Mouse (Mus musculus) lung, postnatal 0 days (tissue): ENCODE data around the gene Dpyd. TPM values are rescaled to one million over a fixed set of nuclear protein-coding genes. Genes with fewer than 3 reads are reported as not detected.

Source experiments
- ATAC-seq: fragments of 200-750 bp; cut with Nextera tagmentation; 2 replicates; pipeline ENCODE4 v1.8.0; 2017; ENCODE audit warnings: moderate library complexity
- DNase-seq: peaks from one replicate; pipeline ENCODE4 v3.0.0-alpha.2; 2016; ENCODE audit warnings: low spot score
- H3K27ac ChIP-seq: fragments of 300-500 bp; sonication (generic); 2 replicates; pipeline ENCODE4 v1.5.1; 2014; ENCODE audit warnings: antibody characterized with exemption, mild to moderate bottlenecking, low read length, mixed read lengths
- H3K27me3 ChIP-seq: fragments of 300-500 bp; sonication (generic); replicated peaks from 2 replicates; pipeline ENCODE4 v1.6.1; 2014; ENCODE audit warnings: low read length, mixed read lengths; ENCODE audit not compliant: insufficient read depth
- H3K36me3 ChIP-seq: fragments of 300-500 bp; sonication (generic); 2 replicates; pipeline ENCODE4 v1.6.1; 2014; ENCODE audit warnings: low read length, mixed read lengths; ENCODE audit not compliant: insufficient read depth
- H3K4me1 ChIP-seq: fragments of 300-500 bp; sonication (generic); 2 replicates; pipeline ENCODE4 v1.6.1; 2014; ENCODE audit warnings: antibody characterized with exemption, low read depth, low read length, mixed read lengths; ENCODE audit not compliant: insufficient read depth
- H3K4me2 ChIP-seq: fragments of 300-500 bp; sonication (generic); replicated peaks from 2 replicates; pipeline ENCODE4 v1.6.1; 2014; ENCODE audit warnings: low read depth, mild to moderate bottlenecking, low read length, moderate library complexity, mixed read lengths
- H3K4me3 ChIP-seq: fragments of 300-500 bp; sonication (generic); 2 replicates; pipeline ENCODE4 v1.5.1; 2014; ENCODE audit warnings: low read depth, low read length
- H3K9ac ChIP-seq: fragments of 300-500 bp; sonication (generic); replicated peaks from 2 replicates; pipeline ENCODE4 v1.6.1; 2014; ENCODE audit warnings: low read depth, mild to moderate bottlenecking
- H3K9me3 ChIP-seq: fragments of 300-500 bp; sonication (generic); 2 replicates; pipeline ENCODE4 v1.6.1; 2016; ENCODE audit warnings: low read length, mixed read lengths
- CTCF ChIP-seq: IDR thresholded peaks from 2 replicates; pipeline ENCODE4 v1.5.1; 2016; ENCODE audit warnings: antibody characterized with exemption, mild to moderate bottlenecking
- EP300 ChIP-seq: IDR thresholded peaks from 2 replicates; pipeline ENCODE4 v1.6.1; 2016; ENCODE audit warnings: antibody characterized with exemption, mild to moderate bottlenecking, control low read depth
- WGBS: fragments of 180-500 bp; shearing (Covaris S2); extraction: QIAGEN DNeasy Blood & Tissue Kit; methylation state at CpG from one replicate; pipeline ENCODE4 v1.1.7; 2014; 5-methylcytosine and 5-hydroxymethylcytosine counted together
- polyA plus RNA-seq: library from polyadenylated mRNA; unstranded; fragments of >200 nt; fragmentation: Nextera tagmentation; extraction: Ambion mirVana; gene quantifications from 2 replicates; pipeline ENCODE4 v1.2.1, GENCODE M21; 2015

The Dpyd gene
- polyA plus RNA-seq, 1 experiment from 2014 or later, result 10.0 TPM

DNA sequence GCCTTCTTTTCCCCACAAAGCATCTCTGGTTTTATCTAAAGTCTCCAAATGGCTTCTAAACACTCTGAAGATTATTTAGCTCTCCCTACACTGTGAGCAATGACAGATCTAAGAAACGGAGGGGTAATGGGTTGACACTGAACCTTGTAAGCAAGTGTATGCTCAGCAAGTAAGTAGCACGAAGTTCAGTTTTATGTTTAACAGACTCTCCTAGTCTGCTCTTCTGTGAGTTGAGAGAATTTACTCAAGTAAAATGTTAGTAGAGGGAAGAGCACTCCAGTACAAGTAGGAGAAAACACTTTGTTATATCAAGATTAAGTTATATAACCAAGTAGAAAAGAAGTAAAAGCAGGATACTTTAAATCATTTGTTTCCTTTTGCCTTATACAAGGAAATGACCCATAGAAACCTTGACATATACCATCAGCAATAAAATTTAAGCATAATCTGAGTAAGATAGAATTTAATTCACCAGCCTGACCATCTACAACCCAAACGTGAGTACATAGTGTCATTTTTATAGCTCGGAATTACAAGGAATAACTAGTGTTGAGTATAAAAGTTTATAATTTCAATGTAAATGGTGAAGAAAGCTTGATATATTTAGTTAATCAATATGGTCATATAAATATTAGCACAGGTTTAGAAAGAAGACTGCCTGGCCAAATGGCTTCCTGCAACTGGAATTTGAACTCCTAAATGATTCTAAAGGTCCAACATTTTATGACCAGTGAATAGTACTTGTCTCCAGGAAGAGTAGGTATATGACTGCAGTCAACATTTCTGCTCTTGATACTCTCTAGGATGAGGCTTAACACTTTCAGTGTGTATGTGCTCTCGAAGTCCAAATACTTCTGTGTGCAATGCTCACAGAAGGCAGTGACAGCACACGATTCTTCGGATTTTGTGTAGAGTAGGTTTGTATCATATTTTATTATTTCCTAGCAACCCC is 40.0 kb downstream of the Dpyd start:
- H3K4me3 ChIP-seq, result no peak overlapping the region
- H3K9ac ChIP-seq, result no peak overlapping the region
- no peaks in the 10 kb centered on the region for H3K4me1 ChIP-seq
- H3K9me3 ChIP-seq, result no peaks in the 10 kb centered on the region
- DNase-seq, result no peak
- H3K27ac ChIP-seq, result no peak overlapping the region
- no peak for ATAC-seq
- no peaks in the 10 kb centered on the region for H3K27me3 ChIP-seq
- 65% methylated on average over 7 of the region's 7 CpGs for WGBS
- TF ChIP-seq EP300 (no peak), CTCF (no peak)
- no peaks in the 10 kb centered on the region for H3K36me3 ChIP-seq
- no peak overlapping the region for H3K4me2 ChIP-seq

DNA sequence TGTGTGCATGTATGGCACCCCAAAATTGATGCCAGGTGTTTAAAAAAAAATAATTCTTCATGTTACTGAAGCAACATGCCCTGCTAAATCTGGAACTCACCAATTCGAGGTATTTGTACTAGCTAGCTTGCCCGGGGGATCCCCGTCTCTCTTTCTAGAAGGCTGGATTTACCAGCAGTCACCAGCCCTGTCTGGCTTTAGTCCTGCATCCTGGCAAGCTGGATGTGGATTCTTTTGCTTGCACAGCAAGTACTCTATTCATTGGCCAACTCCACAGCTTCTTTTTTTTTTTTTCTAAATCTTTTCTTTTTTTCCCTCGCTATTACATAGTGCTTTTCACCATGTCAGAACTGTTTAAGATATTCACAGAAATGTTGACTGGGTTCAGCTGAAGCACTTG is 46.8 kb downstream of the Dpyd start:
- Histone ChIP-seq H3K4me3 (no peak overlapping the region), H3K27ac (no peak overlapping the region), H3K4me2 (no peak overlapping the region), H3K4me1 (no peaks in the 10 kb centered on the region), H3K9ac (no peak overlapping the region), H3K27me3 (no peaks in the 10 kb centered on the region), H3K36me3 (no peaks in the 10 kb centered on the region), H3K9me3 (no peaks in the 10 kb centered on the region)
- DNase-seq, result no peak
- 65% methylated on average over 4 of the region's 4 CpGs for WGBS
- ATAC-seq, result no peak
- no peak for TF ChIP-seq EP300
- TF ChIP-seq CTCF, result no peak

DNA sequence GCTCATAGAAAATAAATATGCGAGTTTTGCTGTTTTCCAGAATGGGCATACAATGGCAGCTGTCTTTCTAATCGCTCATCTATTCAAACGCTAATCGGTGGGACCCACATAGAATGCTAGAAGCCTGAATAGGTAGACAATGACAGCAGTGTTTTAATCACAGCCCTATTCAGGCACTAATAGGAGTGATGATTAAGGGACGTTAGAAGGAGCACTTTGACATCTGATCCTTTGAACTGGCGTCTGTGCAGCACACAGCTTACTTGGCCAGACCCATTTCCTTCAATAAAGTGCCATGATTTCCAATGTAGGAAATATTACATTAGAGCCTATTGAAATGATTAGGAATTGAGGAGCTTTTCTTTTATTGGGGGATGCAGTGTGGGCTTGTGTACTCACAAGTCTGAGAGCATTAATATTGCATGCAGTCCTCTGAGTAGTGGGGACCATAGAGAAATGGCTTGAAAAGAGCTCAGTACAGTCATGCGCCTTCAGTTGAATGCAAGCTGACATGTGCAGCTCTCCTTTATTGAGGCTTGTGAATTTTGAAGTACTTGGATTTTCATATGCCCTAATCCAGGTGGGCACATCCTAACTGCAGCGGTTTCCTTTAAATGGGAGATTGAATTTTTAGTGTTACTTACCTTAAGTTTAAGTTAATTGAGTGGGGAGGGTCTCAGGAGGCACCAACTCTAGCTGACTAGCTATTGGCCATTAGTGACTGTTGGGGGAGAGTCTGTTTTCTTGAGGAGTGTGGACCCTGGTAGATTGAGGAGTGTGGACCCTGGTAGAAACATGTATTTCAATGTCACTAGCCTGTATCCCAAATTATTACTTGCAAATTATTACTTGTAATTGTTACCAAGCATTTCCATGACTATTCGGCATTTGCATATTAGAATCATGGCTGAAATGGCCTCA is 64.8 kb downstream of the Dpyd start:
- no peak overlapping the region for H3K4me3 ChIP-seq
- DNase-seq (no peak), ATAC-seq (no peak)
- no peaks in the 10 kb centered on the region for H3K9me3 ChIP-seq
- no peak overlapping the region for H3K4me2 ChIP-seq
- no peaks in the 10 kb centered on the region for H3K4me1 ChIP-seq
- H3K36me3 ChIP-seq, result no peaks in the 10 kb centered on the region
- no peak overlapping the region for H3K27ac ChIP-seq
- no peak for TF ChIP-seq CTCF
- no peak for TF ChIP-seq EP300
- no peak overlapping the region for H3K9ac ChIP-seq
- 72% methylated on average over 9 of the region's 9 CpGs for WGBS
- H3K27me3 ChIP-seq, result no peaks in the 10 kb centered on the region

DNA sequence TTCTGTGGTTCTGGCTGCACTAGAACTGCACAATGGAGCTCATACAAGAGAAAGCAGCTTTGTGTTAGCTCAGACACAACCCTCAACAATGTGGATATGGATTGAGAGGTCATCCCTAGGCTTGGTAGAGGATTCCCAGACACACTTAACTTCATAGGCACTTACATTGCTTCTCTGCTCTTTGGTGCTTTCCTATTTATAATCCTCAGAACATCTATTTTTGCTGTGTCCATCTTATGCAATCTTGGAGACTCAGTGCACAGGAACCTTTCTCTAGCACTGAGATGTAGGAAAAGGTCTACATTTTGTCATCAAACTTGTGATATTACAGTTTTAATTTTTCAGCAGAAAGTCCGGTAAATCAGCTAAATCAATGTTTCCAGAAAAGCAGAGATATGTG is 67.8 kb downstream of the Dpyd start:
- H3K9ac ChIP-seq, result no peak overlapping the region
- no peak for DNase-seq
- no peaks in the 10 kb centered on the region for H3K36me3 ChIP-seq
- H3K4me3 ChIP-seq, result no peak overlapping the region
- 90% methylated on average over 1 of the region's 1 CpGs for WGBS
- no peak overlapping the region for H3K27ac ChIP-seq
- ATAC-seq, result no peak
- TF ChIP-seq EP300, result no peak
- no peak overlapping the region for H3K4me2 ChIP-seq
- H3K9me3 ChIP-seq, result no peaks in the 10 kb centered on the region
- no peaks in the 10 kb centered on the region for H3K27me3 ChIP-seq
- H3K4me1 ChIP-seq, result no peaks in the 10 kb centered on the region

DNA sequence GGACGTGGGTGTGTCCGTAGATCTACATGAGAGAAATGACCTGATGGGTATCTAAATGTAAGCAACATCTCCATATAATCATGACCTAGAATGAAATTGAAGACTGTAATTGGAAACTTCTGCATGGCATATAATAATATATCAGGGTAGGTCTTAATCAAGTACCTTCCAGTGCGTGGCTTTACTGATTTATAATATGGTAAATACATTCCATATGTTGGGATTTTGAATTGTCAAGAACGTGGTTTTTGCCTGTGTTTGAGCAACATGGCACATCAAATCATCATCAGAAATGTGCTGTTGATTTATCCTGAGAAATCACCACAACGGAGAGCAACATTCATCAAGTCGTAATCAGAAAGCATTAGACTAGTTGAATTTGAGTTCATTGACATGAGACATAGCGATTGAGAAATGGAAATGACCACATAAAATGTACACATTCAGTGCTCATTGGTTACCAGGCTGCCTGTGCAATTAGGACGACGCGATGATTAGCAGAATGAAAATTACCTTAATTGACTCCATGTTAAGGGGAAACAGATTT is 84.2 kb downstream of the Dpyd start:
- Histone ChIP-seq H3K4me2 (no peak overlapping the region), H3K9me3 (no peaks in the 10 kb centered on the region), H3K27me3 (no peaks in the 10 kb centered on the region), H3K4me1 (no peaks in the 10 kb centered on the region), H3K4me3 (no peak overlapping the region), H3K9ac (no peak overlapping the region), H3K36me3 (no peaks in the 10 kb centered on the region), H3K27ac (no peak overlapping the region)
- TF ChIP-seq CTCF, result no peak
- TF ChIP-seq EP300, result no peak
- ATAC-seq (no peak), DNase-seq (no peak)
- WGBS, result 88% methylated on average over 10 of the region's 10 CpGs
